Mouse (Mus musculus) left cerebral cortex, postnatal 10 days (tissue): ENCODE data around the gene Sh2b1. TPM values are rescaled to one million over a fixed set of nuclear protein-coding genes. Genes with fewer than 3 reads are reported as not detected.

Source experiments
- DNase-seq, 2 experiments: peaks; one replicate each; pipeline ENCODE4 v3.0.0; 2021 to 2022; ENCODE audit warnings: low spot score in 2 of 2, mixed read lengths in 1 of 2; ENCODE audit errors: extremely low spot score in 1 of 2
- intact Hi-C: fragments of 180-260 bp; cut with DNase I; formaldehyde crosslinking; loops from one replicate; pipeline ENCODE4 v1.15.1; 2025
- total RNA-seq, 2 experiments: library from RNA; stranded (reverse); gene quantifications; 2 replicates each; pipeline ENCODE4 v1.2.3; 2021

The Sh2b1 gene
- total RNA-seq, 2 experiments from 2014 or later: 68.3 to 68.6 TPM

GRCm38 (mm10) chr7:126461626-126462025 lies 13.6 kb downstream of the Sh2b1 start:
- DNase-seq: no peak
- intact Hi-C loops: no loop called here

- intact Hi-C loops: no loop called here
- DNase-seq: no peak
These were observed 14.4 kb downstream of the Sh2b1 start for GRCm38 (mm10) chr7:126460623-126461399.

GRCm38 (mm10) chr7:126458844-126459618 lies 16.2 kb downstream of the Sh2b1 start:
- intact Hi-C loops: no loop called here
- no peak for DNase-seq

- intact Hi-C loops: no loop called here
These were observed 17.0 kb downstream of the Sh2b1 start for GRCm38 (mm10) chr7:126458225-126458624.

GRCm38 (mm10) chr7:126456382-126457266 lies 18.6 kb downstream of the Sh2b1 start:
- DNase-seq: no peak
- intact Hi-C loops: no loop called here

More at GRCm38 (mm10) chr7:126458225-126458624, 17.0 kb downstream of the Sh2b1 start:
- no peak for DNase-seq

GRCm38 (mm10) chr7:126455242-126455641 lies 20.0 kb downstream of the Sh2b1 start:
- DNase-seq: no peak
- intact Hi-C loops: no loop called here

GRCm38 (mm10) chr7:126453861-126454260 lies 21.4 kb downstream of the Sh2b1 start:
- no peak for DNase-seq
- intact Hi-C loops: no loop called here

- intact Hi-C loops: no loop called here
- no peak for DNase-seq
These were observed 23.0 kb downstream of the Sh2b1 start for GRCm38 (mm10) chr7:126452244-126452643.

GRCm38 (mm10) chr7:126450641-126451040 lies 24.6 kb downstream of the Sh2b1 start:
- intact Hi-C loops: no loop called here
- DNase-seq: no peak

- intact Hi-C loops: no loop called here
- no peak for DNase-seq
These were observed 25.2 kb downstream of the Sh2b1 start for GRCm38 (mm10) chr7:126449991-126450390.

- intact Hi-C loops: no loop called here
- DNase-seq: no peak
These were observed 26.7 kb downstream of the Sh2b1 start for GRCm38 (mm10) chr7:126448481-126448880.

- intact Hi-C loops: no loop called here
These were observed 29.0 kb downstream of the Sh2b1 start for GRCm38 (mm10) chr7:126446217-126446616.

GRCm38 (mm10) chr7:126445104-126445815 lies 30.0 kb downstream of the Sh2b1 start:
- DNase-seq: no peak
- intact Hi-C loops: no loop called here

More at GRCm38 (mm10) chr7:126446217-126446616, 29.0 kb downstream of the Sh2b1 start:
- no peak for DNase-seq

- intact Hi-C loops: no loop called here
- no peak for DNase-seq
These were observed 30.7 kb downstream of the Sh2b1 start for GRCm38 (mm10) chr7:126444536-126444935.

GRCm38 (mm10) chr7:126443997-126444396 lies 31.2 kb downstream of the Sh2b1 start:
- no peak for DNase-seq
- intact Hi-C loops: no loop called here

GRCm38 (mm10) chr7:126440134-126440533 lies 35.1 kb downstream of the Sh2b1 start:
- intact Hi-C loops: no loop called here
- DNase-seq: no peak

GRCm38 (mm10) chr7:126436851-126437250 lies 38.4 kb downstream of the Sh2b1 start:
- DNase-seq: peak in 1 of 2 experiments; percentile 68
- intact Hi-C loops: no loop called here

GRCm38 (mm10) chr7:126435801-126436200 lies 39.4 kb downstream of the Sh2b1 start:
- no peak for DNase-seq
- intact Hi-C loops: no loop called here
